Mouse (Mus musculus) layer of hippocampus, postnatal 14 days (tissue): ENCODE results near the gene Lpp. TPM values are rescaled to one million over a fixed set of nuclear protein-coding genes. Genes with fewer than 3 reads are reported as not detected.

Experiments used
- DNase-seq, 2 experiments: peaks; one replicate each; pipeline ENCODE4 v3.0.0; 2021 to 2022; ENCODE audit warnings: low spot score in 2 of 2, mixed read lengths in 1 of 2
- total RNA-seq, 2 experiments: library from RNA; stranded (reverse); gene quantifications; 2 replicates each; pipeline ENCODE4 v1.2.3; 2021

Lpp gene
- total RNA-seq, 2 experiments from 2014 or later = 10.1 to 12.2 TPM

GRCm38 (mm10) chr16:24913641-24914392 lies 520.5 kb downstream of the Lpp start:
- no peak for DNase-seq

DNA sequence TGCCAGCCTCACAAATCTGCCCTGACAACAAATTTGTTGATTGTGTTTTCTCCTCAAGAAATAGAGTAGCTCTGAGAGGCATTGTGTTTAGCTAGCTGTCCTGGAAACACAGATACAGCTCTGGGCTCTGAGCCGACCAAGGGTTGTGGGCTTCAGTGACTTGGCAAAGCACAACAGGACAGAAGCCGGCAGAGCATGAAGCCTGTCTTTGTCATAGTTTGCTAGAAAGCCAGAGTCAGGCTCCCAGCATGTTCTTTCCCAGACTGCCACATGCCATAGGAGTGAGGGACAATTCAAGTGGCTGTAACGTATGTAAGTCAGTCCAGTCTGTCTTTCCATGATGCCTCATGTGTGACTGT lies 521.1 kb downstream of the Lpp start:
- peak; percentile 65 to 78 for DNase-seq

GRCm38 (mm10) chr16:24915470-24915869 lies 522.2 kb downstream of the Lpp start:
- no peak for DNase-seq

GRCm38 (mm10) chr16:24919349-24920012 lies 526.2 kb downstream of the Lpp start:
- DNase-seq = no peak

- no peak for DNase-seq
Observed at GRCm38 (mm10) chr16:24930070-24930469, 536.8 kb downstream of the Lpp start.

DNA sequence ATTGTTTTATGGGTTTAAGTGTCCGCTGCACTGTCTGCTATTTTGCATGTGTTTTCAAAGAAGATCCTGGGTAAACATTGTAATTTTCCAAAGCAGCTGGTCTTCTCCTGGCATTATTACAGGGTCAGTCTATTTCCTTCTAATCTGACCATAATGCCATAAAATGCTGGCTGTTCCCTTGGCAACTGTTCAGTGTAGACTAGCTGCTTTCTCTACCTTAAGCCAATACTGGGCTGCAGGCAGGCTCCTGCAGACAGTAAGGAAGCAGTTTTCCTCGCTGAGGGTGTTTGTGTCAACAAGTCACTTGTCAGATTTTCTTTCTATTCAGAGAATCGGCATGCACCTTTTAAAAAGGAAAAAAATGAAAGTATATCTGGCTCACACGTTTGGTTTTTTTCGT lies 537.3 kb downstream of the Lpp start:
- no peak for DNase-seq

DNA sequence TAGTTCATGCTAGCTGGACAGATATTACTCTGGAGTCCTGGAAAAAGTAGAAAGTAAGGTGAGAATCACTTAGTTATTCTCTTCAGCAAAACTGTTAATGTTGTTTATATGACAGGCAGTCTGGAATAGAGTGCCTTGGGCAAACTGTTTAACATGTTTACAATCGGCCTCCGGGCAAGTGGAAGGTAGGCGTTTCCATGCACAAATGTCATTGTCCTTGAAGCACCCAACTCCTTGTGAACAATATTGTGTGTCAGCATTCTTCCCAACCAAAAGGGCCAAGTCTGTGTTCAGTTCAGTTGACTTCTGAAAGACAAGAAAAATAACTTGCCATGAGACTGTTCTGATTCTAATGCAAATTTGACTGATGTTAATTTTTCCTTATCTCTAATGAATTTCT lies 539.5 kb downstream of the Lpp start:
- DNase-seq = no peak

- DNase-seq = no peak
Observed at GRCm38 (mm10) chr16:24933691-24934090, 540.4 kb downstream of the Lpp start.

GRCm38 (mm10) chr16:24941306-24942160 lies 548.2 kb downstream of the Lpp start:
- DNase-seq = no peak

GRCm38 (mm10) chr16:24943486-24944261 lies 550.4 kb downstream of the Lpp start:
- DNase-seq = no peak

- no peak for DNase-seq
Observed at GRCm38 (mm10) chr16:24946356-24946755, 553.0 kb downstream of the Lpp start.

GRCm38 (mm10) chr16:24947485-24947884 lies 554.2 kb downstream of the Lpp start:
- no peak for DNase-seq

DNA sequence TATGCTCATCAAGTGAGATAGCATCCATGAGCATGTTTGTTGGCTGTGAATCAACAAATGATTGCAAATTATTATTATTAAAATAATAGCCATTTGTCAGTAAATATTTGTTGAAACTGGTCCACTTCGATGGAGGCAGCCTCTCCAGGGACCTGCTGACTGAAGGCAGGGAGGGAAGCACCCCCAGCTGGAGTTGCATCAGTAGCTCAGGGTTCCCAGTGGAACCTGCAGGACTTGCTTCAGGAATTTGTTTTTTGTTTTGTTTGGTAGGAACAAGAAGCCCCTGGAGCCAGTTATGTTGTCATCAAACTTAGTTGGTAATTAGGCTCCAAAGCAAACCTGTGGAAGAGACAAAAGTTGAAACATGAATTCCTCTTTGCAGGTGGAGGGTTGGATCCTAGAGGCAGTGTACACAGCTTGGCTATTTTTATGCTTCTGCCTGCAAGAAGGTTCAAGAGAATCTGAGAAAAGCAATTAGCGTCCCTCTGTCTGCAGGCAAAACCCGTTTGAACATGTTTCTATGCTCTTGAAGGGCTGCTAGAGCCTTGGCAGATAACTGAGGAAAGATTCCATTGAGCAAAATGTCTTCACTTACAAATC lies 554.9 kb downstream of the Lpp start:
- no peak for DNase-seq

DNA sequence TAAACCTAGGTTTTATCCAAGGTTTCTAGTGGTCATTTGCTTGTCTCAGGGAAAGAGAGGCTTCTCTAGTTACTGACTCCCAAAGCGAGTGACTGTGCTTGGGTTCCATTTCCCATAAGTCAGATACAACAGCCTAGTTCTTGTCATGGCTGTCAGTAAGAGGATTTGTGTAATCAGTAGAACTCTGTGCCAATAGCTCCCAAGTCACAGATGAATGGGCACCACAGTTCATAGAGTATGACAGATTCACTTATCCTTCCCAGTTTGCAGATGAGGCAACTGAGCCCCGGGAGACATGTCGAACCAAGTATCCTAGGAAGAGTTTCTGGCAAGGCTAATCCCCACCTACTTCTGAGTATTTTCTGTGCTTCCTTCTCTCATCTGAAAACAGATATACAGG lies 556.0 kb downstream of the Lpp start:
- DNase-seq = no peak

DNA sequence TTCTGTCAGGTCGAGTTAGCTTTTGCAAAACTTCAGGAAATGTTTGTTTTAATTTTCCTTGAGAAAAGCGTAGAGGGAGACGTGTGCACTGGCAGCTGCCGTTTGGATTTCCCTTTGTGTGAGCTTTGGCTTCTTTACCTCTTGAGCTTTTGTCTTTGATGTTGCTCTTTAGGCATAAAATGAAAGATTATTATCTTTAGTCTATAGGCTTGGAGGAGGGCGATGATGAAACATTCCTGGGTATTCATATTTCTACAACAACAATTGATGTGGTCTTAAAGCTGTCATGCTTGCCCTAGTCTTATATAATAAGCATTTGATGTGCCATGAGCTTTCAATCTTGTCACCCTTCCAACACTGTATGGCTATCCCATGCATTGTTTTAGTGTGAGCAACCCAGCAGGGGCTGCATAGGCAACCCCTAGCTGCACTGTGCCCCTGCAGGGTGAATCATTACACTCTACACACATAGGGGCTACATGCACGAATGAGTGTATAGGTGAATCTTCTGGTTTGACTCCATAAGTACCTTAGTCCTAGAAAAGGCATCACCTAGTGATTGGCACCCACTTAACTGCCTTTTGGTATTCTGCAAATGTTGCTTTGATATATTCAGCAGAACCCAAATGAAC lies 556.9 kb downstream of the Lpp start:
- no peak for DNase-seq

GRCm38 (mm10) chr16:24951909-24952308 lies 558.6 kb downstream of the Lpp start:
- DNase-seq = no peak

DNA sequence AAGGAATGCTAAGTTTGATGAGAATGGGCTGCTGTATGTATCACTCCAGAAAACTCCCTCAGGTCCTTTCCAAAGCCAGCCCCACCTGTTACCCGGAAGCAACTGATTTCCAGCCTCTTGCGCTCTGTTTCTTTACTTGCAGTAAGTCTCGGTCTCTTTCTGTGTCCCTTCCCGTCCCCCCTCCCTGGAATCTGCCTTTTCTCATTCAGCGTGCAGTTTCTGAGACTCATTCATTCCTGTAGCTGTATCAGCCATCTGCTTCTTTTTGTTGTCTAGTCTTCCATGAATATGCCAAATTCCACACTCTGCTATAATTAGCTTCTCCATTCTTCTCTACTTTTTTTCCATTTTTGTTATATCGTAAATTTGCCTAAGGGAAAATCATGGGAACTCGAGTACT lies 561.7 kb downstream of the Lpp start:
- DNase-seq = no peak

DNA sequence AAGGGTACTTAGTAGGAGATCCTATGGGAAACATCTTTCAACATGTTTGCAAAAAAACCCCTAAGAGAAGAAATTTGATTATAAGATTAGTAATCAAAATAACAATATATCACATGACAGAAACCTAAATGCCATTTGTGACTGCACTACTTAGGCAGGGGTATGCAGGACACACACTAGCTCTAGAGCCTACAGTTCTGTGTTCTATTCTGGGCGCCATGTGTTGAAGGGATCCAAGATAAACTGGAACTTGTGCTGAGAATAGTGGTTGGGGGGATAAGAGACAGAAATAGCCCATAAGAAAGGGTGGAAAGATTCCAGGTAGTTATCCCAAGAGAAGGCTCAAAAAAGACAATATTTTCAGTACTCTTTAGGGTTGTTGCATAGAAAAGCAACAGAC lies 565.4 kb downstream of the Lpp start:
- DNase-seq = no peak

DNA sequence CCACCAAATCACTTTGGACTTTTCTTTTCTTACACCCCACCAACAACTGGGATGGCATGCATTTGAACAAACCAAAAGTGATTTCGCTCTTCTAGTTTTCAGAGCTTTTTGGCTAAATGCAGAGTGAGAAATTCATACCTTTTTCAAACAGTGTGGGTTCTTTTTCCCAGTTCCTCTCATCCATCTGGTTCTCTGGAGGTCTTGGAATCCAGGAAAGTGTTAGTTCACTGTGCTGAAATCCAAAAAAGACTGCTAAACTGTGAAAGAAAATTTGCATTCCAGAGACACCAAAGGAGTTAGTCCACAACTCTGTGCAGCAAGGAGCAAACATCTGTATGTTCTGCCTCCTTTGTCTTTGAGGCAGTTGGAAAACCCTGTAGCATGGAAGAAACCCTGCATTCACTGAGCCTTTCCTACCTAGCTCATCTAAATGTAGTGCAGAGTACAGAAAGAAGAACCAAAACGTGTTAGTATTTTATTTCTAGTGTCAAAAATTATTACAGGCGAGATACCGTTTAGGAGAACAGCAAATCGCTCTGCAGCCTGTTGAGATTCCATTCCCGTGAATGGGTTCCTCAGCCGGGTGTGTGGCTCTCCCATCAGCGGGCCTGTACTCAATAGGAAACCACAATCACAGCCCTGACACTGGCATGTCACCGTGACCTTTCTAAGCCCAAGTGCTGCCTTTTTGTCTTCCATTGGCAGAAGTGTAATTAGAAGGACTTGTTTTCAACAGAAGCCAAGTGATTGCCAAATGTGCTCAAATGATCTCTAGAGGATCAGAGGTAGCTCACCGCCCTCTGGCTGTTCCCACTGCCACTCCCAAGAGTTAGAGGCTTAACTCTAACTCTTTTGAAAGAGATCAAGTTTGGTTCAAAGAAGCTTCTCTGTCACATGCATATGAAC lies 567.8 kb downstream of the Lpp start:
- DNase-seq = no peak
